Mouse (Mus musculus) left cerebral cortex, adult 11 months (tissue): ENCODE measurements at regions not wholly inside any gene's neighbourhood (a gene's known extent, or its start where the extent isn't known, plus 50 kb on each side); places are given as distances from the start of the nearest gene placed in this dataset.

Experiments used
- DNase-seq: peaks from one replicate; pipeline ENCODE4 v3.0.0; 2022; ENCODE audit warnings: low spot score

DNA sequence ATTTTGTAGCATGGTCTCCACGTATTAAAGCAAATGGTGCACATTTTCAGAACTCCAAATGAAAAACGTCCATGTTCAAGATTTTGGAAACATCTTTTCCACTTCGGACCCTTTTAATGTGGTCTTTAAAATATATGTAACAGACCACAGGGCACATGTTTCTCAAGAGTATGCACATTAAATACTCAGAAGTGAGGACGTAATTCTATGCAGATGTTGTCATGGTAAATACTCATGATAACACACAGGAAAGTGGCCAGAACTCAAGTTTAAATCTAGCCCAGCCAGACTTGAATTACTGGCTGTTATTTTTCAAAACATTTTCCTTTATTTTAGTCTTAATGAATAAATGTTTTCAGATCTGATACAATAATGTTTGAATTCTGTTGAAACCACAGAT, 719.7 kb downstream of the Ttll7 start:
- DNase-seq, result no peak

DNA sequence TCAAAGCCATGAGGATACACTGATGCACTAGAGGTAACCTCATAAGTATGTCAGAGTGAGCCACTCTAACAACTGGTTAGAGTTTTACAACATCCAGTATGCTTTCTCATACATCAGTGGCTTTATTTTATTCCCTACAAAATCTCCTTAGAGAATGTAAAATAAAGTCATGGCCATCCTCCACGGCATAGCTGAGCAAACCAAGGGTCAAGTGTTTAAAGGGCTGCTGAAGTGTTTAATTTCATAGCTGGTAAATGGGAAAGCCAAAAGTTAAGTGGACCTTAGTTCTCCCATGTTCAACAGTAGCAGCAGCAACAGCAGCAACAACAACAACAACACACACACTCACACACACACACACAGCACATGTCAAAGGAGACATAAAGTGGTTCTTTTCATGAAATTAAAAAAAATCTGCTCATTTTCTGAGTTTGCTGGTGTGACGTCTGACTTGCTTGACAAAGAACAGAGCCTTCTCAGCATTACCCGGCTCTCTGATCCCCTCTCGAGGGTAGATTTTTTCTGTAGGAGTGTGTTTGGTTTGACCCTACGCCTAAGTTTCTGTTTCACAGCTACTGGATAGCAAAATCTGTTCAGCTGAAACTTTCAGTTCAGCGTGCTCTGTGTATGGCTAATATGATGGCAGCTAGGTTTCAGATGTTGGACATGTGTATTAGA, 693.3 kb downstream of the Ttll7 start:
- DNase-seq, result no peak

DNA sequence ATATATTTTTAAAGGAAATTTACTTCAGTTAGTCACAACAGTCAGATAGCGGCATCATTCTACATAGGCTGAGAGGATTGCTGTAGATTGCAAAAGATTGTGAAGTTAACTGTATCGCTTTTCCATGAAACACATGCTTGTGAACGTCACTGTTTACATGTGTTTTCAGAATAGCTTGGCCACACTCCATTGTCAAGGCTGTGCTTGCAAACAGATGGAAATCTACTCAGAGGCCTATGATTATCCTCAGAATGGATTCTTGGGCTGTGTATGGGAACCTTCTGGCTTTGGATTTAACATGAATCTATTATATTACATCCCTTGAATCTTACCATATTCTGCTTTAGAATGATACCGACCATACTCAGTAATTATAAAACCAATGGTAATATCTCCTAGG, 690.1 kb downstream of the Ttll7 start:
- no peak for DNase-seq

DNA sequence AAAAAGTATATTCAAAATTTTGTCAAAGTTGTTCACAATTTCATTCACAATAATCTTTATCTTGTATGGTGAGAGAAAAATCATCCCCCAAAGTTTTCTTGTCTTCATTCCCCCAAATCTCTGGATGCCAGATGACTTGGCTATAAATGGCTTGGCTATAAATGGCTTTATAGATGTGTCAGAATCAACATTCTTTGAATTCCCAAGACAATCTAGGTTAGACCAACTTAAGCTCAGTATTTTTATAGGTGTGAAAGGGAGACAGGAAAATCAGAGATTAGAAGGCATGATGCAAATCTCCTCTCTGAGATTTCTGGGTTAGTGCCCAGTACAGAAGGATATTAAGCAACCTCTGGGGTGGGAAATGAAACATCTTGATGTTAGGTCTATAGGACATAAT, 685.4 kb downstream of the Ttll7 start:
- no peak for DNase-seq

DNA sequence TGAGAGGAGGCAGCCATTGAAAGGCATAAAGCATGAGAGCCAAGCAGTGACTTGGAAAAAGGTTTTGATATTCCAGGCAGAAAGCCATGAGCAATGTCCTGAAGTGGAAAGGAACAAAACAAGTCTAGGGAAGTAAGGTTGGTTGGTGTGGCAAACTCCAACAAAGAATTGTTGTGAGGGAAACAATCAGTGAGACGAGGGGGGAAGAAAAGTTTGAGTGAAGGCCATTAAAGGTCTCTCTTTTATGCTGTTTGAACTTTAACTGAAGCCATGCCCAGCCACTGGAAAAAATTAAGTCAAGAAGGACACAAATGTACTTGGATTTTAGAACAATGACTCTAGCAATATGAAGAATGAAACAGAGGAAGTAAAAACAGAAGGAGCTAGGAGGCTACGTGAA, 680.0 kb downstream of the Ttll7 start:
- DNase-seq, result no peak

DNA sequence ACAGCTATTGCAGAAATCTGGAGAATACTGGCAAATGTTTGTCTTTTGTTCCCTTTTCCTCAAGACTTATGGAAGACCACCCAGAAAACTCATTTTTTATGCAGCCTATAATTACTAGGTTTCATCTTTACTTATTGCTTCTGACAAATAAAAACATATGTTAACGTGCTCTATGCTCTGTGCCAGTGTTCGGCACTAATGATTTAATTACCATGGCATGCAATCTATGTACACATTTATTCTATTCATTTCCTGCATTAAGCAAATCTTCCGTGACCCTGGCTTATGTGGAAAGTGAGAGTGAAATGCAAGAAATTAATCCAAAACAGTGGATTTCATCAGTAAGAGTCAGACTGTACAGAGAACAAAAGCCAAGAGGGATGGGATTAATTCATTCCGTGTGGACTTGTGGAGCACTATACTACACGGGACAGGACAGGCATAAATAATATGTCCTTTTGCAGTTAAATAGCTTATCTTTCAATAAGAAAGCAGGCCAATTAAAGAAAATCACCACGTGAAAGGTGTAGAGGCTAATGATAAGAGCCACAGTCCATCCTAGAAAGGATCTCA, 679.5 kb downstream of the Ttll7 start:
- DNase-seq, result no peak
